Mouse (Mus musculus) small intestine, adult 2 months (tissue): ENCODE data around the gene Tdrd12.
"Not testable (repeated sequence)": the region's sequence is repeated elsewhere in the genome, so short reads cannot be mapped to it uniquely, and the experiment has no call there.

Source experiments
- CTCF ChIP-seq: fragments of 200-500 bp; IDR thresholded peaks from 2 replicates; pipeline ENCODE4 v1.5.1; 2012; ENCODE audit warnings: low read depth, mild to moderate bottlenecking, control low read depth, inconsistent platforms, low read length, moderate library complexity, mixed read lengths; ENCODE audit not compliant: insufficient replicate concordance, insufficient read length; ENCODE audit errors: extremely low read depth
- POLR2A ChIP-seq: fragments of 200-500 bp; IDR thresholded peaks from 2 replicates; pipeline ENCODE4 v1.6.1; 2012; ENCODE audit warnings: low read depth, mild to moderate bottlenecking, control low read depth, inconsistent platforms, low read length, moderate library complexity

- not testable (repeated sequence) for TF ChIP-seq CTCF, POLR2A
Measured at GRCm38 (mm10) chr7:35564872-35565271, 27.3 kb upstream of the Tdrd12 start.
